Mouse (Mus musculus) left cerebral cortex, adult 11 months (tissue): ENCODE measurements around the gene Ssr3.
"Not testable (repeated sequence)": the region's sequence is repeated elsewhere in the genome, so short reads cannot be mapped to it uniquely, and the experiment has no call there.

Source experiments
- DNase-seq: peaks from one replicate; pipeline ENCODE4 v3.0.0; 2022; ENCODE audit warnings: low spot score

Gene Ssr3

GRCm38 (mm10) chr3:65392421-65392817 is at the start of gene Ssr3:
Ssr3 (minus strand) TSS chr3:65392623.
- DNase-seq = peak; percentile 96

- DNase-seq = peak; percentile 65
Observed at GRCm38 (mm10) chr3:65441586-65442111, 49.2 kb upstream of the Ssr3 start.

- no peak for DNase-seq
Observed at GRCm38 (mm10) chr3:65438511-65439228, 46.2 kb upstream of the Ssr3 start.

GRCm38 (mm10) chr3:65435812-65436211 is 43.4 kb upstream of the Ssr3 start:
- DNase-seq = no peak

GRCm38 (mm10) chr3:65435101-65435571 is 42.7 kb upstream of the Ssr3 start:
- DNase-seq = no peak

GRCm38 (mm10) chr3:65432236-65432635 is 39.8 kb upstream of the Ssr3 start:
- DNase-seq = no peak

GRCm38 (mm10) chr3:65419706-65420105 is 27.3 kb upstream of the Ssr3 start:
- DNase-seq = no peak

- DNase-seq = no peak
Observed at GRCm38 (mm10) chr3:65417913-65418594, 25.6 kb upstream of the Ssr3 start.

- no peak for DNase-seq
Observed at GRCm38 (mm10) chr3:65416571-65416970, 24.1 kb upstream of the Ssr3 start.

GRCm38 (mm10) chr3:65407891-65408290 is 15.5 kb upstream of the Ssr3 start:
- no peak for DNase-seq

- no peak for DNase-seq
Observed at GRCm38 (mm10) chr3:65405781-65406180, 13.4 kb upstream of the Ssr3 start.

- no peak for DNase-seq
Observed at GRCm38 (mm10) chr3:65397566-65397965, 5.1 kb upstream of the Ssr3 start.

GRCm38 (mm10) chr3:65396835-65397504 is 4.5 kb upstream of the Ssr3 start:
- DNase-seq = no peak

- DNase-seq = not testable (repeated sequence)
Observed at GRCm38 (mm10) chr3:65395111-65395510, 2.7 kb upstream of the Ssr3 start.

- peak; percentile 7 for DNase-seq
Observed at GRCm38 (mm10) chr3:65391784-65392420, 521 bp downstream of the Ssr3 start.

GRCm38 (mm10) chr3:65391222-65391783 is 1.1 kb downstream of the Ssr3 start:
- no peak for DNase-seq

GRCm38 (mm10) chr3:65385771-65386170 is 6.7 kb downstream of the Ssr3 start:
- no peak for DNase-seq

GRCm38 (mm10) chr3:65384431-65384830 is 8.0 kb downstream of the Ssr3 start:
- no peak for DNase-seq

- DNase-seq = no peak
Observed at GRCm38 (mm10) chr3:65381094-65381493, 11.3 kb downstream of the Ssr3 start.

GRCm38 (mm10) chr3:65379884-65380539 is 12.4 kb downstream of the Ssr3 start:
- no peak for DNase-seq

- no peak for DNase-seq
Observed at GRCm38 (mm10) chr3:65378724-65379123, 13.7 kb downstream of the Ssr3 start.
